Mouse (Mus musculus) liver, postnatal 0 days (tissue): ENCODE results near the gene Zfp169. TPM values are rescaled to one million over a fixed set of nuclear protein-coding genes. Genes with fewer than 3 reads are reported as not detected.
A peak's percentile ranks its signal among the peaks of the same experiment; 100 is the strongest.

Experiments used
- ATAC-seq: fragments of 200-750 bp; cut with Nextera tagmentation; 2 replicates; pipeline ENCODE4 v1.8.0; 2017; ENCODE audit warnings: mild to moderate bottlenecking, moderate library complexity
- DNase-seq: peaks from one replicate; pipeline ENCODE4 v3.0.0-alpha.2; 2016
- H3K27ac ChIP-seq: fragments of 300-500 bp; sonication (generic); 2 replicates; pipeline ENCODE4 v1.5.1; 2014; ENCODE audit warnings: antibody characterized with exemption, moderate library complexity, mild to moderate bottlenecking, low read depth
- H3K27me3 ChIP-seq: fragments of 300-500 bp; sonication (generic); 2 replicates; pipeline ENCODE4 v1.6.1; 2014; ENCODE audit warnings: low read length, control low read depth, mixed read lengths; ENCODE audit not compliant: insufficient read depth
- H3K36me3 ChIP-seq: fragments of 300-500 bp; sonication (generic); replicated peaks from 2 replicates; pipeline ENCODE4 v1.6.1; 2014; ENCODE audit warnings: mild to moderate bottlenecking, control low read depth, low read length, moderate library complexity, mixed read lengths; ENCODE audit not compliant: insufficient read depth
- H3K4me1 ChIP-seq: fragments of 300-500 bp; sonication (generic); 2 replicates; pipeline ENCODE4 v1.6.1; 2014; ENCODE audit warnings: antibody characterized with exemption, mild to moderate bottlenecking, control low read depth; ENCODE audit not compliant: insufficient read depth
- H3K4me2 ChIP-seq: fragments of 300-500 bp; sonication (generic); 2 replicates; pipeline ENCODE4 v1.6.1; 2014; ENCODE audit warnings: low read depth, mild to moderate bottlenecking, low read length, moderate library complexity, mixed read lengths
- H3K4me3 ChIP-seq: fragments of 300-500 bp; sonication (generic); 2 replicates; pipeline ENCODE4 v1.5.1; 2014; ENCODE audit warnings: low read depth, low read length
- H3K9ac ChIP-seq: fragments of 300-500 bp; sonication (generic); replicated peaks from 2 replicates; pipeline ENCODE4 v1.6.1; 2014; ENCODE audit warnings: mild to moderate bottlenecking, moderate library complexity
- H3K9me3 ChIP-seq: fragments of 300-500 bp; sonication (generic); 2 replicates; pipeline ENCODE4 v1.6.1; 2016; ENCODE audit warnings: mild to moderate bottlenecking, control low read depth, low read length, mixed read lengths
- CTCF ChIP-seq: sonication (generic); IDR thresholded peaks from 2 replicates; pipeline ENCODE4 v1.5.1; 2016; ENCODE audit warnings: antibody characterized with exemption, low read depth
- EP300 ChIP-seq: IDR thresholded peaks from 2 replicates; pipeline ENCODE4 v1.6.1; 2016; ENCODE audit warnings: antibody characterized with exemption, low read depth, mild to moderate bottlenecking
- WGBS: fragments of 180-500 bp; shearing (Covaris S2); extraction: QIAGEN DNeasy Blood & Tissue Kit; methylation state at CpG from one replicate; pipeline ENCODE4 v1.1.7; 2014; ENCODE audit not compliant: insufficient replicate concordance; 5-methylcytosine and 5-hydroxymethylcytosine counted together
- microRNA counts: library from miRNA; unstranded; fragments of <30 nt; microRNA quantifications from one replicate; lab custom pipeline; 2015
- microRNA-seq: library from miRNA; unstranded; fragments of <30 nt; microRNA quantifications from one replicate; pipeline ENCODE4, GENCODE M21; 2016
- polyA plus RNA-seq: library from polyadenylated mRNA; unstranded; fragments of >200 nt; fragmentation: Nextera tagmentation; extraction: Ambion mirVana; gene quantifications from 2 replicates; pipeline ENCODE4 v1.2.1, GENCODE M21; 2015

Gene Zfp169
- polyA plus RNA-seq, 1 experiment from 2014 or later: 0.56 TPM

DNA sequence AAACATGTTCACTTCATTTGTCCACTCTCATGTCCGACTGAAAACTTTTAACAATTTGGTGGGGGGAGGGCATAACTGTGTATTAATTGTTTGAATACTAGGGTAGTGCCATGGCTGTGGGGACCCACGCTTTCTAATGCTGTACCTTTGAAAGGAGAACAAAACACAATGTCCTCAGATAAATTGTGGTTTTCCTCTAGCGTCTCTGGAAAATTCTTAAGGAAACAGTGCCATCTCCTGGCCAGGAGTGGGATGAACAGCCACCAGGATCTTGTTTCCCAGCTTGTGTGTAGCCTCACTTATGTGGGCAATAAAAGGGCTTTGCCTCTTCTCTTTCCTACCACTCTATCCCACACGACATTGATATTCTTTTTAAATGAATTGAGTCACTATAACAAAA is 49.1 kb downstream of the Zfp169 start:
- Histone ChIP-seq H3K27me3 (no peaks in the 10 kb centered on the region), H3K9me3 (no peaks in the 10 kb centered on the region), H3K36me3 (no peaks in the 10 kb centered on the region), H3K27ac (no peak overlapping the region), H3K4me1 (no peaks in the 10 kb centered on the region), H3K9ac (no peak overlapping the region), H3K4me3 (no peak overlapping the region), H3K4me2 (no peak overlapping the region)
- DNase-seq (peak; percentile 64), ATAC-seq (no peak)
- TF ChIP-seq CTCF (peak; percentile 76), EP300 (no peak)
- 12% methylated on average over 4 of the region's 4 CpGs for WGBS

DNA sequence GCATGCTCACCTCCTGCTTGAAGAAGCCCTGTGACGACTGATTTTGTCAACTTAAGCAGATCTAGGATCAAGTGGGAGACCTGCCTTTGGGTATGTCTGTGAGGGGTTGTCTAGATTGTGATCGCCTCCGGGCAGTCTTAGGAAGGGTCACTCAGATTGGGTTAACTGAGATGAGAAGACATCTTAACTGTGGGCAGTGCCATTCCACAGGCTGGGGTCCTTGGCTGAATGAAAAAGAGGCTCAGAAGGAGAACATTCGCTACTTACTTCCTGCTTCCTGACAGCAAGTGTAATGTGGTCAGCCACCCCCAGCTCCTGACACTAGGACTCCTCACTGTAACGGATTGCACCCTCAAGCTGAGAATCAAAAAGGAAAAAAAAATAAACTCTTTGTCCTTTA is 54.0 kb downstream of the Zfp169 start:
- no peak overlapping the region for H3K4me3 ChIP-seq
- TF ChIP-seq CTCF (no peak), EP300 (no peak)
- no peak overlapping the region for H3K9ac ChIP-seq
- no peaks in the 10 kb centered on the region for H3K27me3 ChIP-seq
- H3K4me2 ChIP-seq: no peak overlapping the region
- H3K27ac ChIP-seq: no peak overlapping the region
- no peaks in the 10 kb centered on the region for H3K4me1 ChIP-seq
- no peak for DNase-seq
- no peak for ATAC-seq
- WGBS: 55% methylated on average over 5 of the region's 5 CpGs
- no peaks in the 10 kb centered on the region for H3K36me3 ChIP-seq
- no peaks in the 10 kb centered on the region for H3K9me3 ChIP-seq

DNA sequence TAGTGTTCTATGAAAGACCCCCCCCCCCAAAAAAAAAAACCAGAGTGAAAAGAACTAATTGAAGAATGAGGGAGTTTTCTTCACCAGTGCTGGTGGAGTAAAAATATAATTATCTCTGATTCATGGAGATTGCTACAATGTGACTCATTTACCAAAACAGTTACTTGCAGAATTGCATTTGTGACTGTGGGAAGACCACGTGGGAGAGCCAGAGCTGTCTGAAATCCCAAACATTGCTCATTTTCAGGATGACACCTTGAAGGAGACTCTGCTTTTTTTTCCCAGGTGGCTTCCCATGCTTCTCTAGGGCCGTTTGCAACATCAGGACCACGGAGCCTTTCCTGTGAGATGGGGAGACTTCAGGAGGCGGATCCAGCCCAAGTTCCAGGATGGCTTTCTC is 65.1 kb downstream of the Zfp169 start:
- H3K4me1 ChIP-seq: no peaks in the 10 kb centered on the region
- ATAC-seq (no peak), DNase-seq (no peak)
- WGBS: 51% methylated on average over 4 of the region's 4 CpGs
- TF ChIP-seq EP300: no peak
- TF ChIP-seq CTCF: no peak
- H3K36me3 ChIP-seq: no peaks in the 10 kb centered on the region
- H3K4me3 ChIP-seq: no peak overlapping the region
- no peak overlapping the region for H3K4me2 ChIP-seq
- no peak overlapping the region for H3K27ac ChIP-seq
- H3K9ac ChIP-seq: no peak overlapping the region
- H3K27me3 ChIP-seq: no peaks in the 10 kb centered on the region
- no peaks in the 10 kb centered on the region for H3K9me3 ChIP-seq

DNA sequence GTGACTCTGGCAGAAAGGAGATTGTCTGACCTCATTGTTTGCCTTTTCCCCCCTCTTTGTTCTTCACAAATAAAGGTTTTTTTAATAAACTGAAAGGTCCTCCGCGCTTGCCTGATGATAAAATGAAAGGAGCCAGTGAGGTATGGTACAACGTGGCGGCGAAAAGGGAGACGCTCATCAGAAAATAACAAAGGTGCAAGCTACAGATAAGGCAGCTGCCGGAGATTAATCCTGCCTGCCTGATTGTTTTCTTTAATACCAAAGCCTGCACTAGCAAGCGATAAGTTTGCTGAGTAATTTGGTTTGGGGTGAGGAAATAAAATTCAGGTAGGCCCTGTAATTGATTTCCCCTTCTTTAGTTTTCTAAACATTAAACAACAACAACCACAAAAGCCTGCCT is 69.3 kb downstream of the Zfp169 start:
- H3K4me3 ChIP-seq: no peak overlapping the region
- H3K9ac ChIP-seq: no peak overlapping the region
- 38% methylated on average over 8 of the region's 8 CpGs for WGBS
- no peak overlapping the region for H3K4me2 ChIP-seq
- H3K9me3 ChIP-seq: no peaks in the 10 kb centered on the region
- no peak for TF ChIP-seq CTCF
- no peak for TF ChIP-seq EP300
- H3K36me3 ChIP-seq: no peaks in the 10 kb centered on the region
- ATAC-seq (no peak), DNase-seq (no peak)
- H3K27ac ChIP-seq: no peak overlapping the region
- H3K27me3 ChIP-seq: no peaks in the 10 kb centered on the region
- no peaks in the 10 kb centered on the region for H3K4me1 ChIP-seq

DNA sequence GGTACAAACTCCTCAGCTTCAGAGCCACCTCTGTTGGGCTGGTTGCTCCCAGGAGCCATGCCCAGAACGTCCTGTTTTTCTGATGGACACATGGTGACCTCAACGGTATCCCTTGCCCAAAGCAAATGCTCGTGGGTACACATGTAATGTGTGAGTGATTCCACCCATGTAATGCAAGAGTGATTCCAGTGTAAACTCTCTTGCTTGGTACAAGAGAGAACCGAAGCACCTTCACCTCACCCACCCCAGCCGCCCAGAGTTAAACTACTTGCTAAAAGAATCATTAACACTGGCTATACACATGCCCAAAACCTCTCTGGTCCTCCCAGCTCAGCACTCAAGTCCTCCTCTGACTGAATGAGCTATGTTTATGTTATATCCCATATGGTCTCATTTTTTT is 74.9 kb downstream of the Zfp169 start:
- 0 out of 2 replicates have a peak, but pooled peaks cover 4% of the 10 kb centered on the region for H3K4me1 ChIP-seq
- no peak overlapping the region for H3K27ac ChIP-seq
- WGBS: 69% methylated on average over 5 of the region's 5 CpGs
- ATAC-seq: no peak
- H3K9ac ChIP-seq: no peak overlapping the region
- H3K36me3 ChIP-seq: no peaks in the 10 kb centered on the region
- H3K9me3 ChIP-seq: no peaks in the 10 kb centered on the region
- DNase-seq: no peak
- H3K4me2 ChIP-seq: no peak overlapping the region
- H3K4me3 ChIP-seq: no peak overlapping the region
- no peaks in the 10 kb centered on the region for H3K27me3 ChIP-seq
- TF ChIP-seq CTCF (no peak), EP300 (no peak)

MicroRNAs encoded within 50 kb of the gene (microRNA counts, 519-probe panel; counts per million panel counts)
- microRNA mmu-let-7a (lab: Ali Mortazavi, UCI) (8,877 counts per million, percentile 98 among the panel's probes with 10 or more counts), microRNA mmu-let-7d (lab: Ali Mortazavi, UCI) (8,554 counts per million, percentile 96 among the panel's probes with 10 or more counts), microRNA mmu-let-7f (lab: Ali Mortazavi, UCI) (7,587 counts per million, percentile 89 among the panel's probes with 10 or more counts)

Small RNA genes within 50 kb of the gene (microRNA-seq; reads per million reads assigned to microRNA genes)
- not detected for gene Gm24111
- 253 reads per million, percentile 54 among the genes with 10 or more reads in this experiment for gene Mirlet7a-1
- 12,761 reads per million, percentile 93 among the genes with 10 or more reads in this experiment for gene Mirlet7d
- not detected for gene Mirlet7f-1

Other genes starting within 250 kb of the Zfp169 start
- gene A830005F24Rik, start 119 bp upstream of the Zfp169 start, polyA plus RNA-seq: 0.14 and 0.19 TPM in 2 replicates
- 0.56 and 0.58 TPM in 2 replicates for gene Ptpdc1, start 112.2 kb upstream of the Zfp169 start, polyA plus RNA-seq
- 0.25 and 0.37 TPM in 2 replicates for gene Barx1, start 149.5 kb upstream of the Zfp169 start, polyA plus RNA-seq